Mouse (Mus musculus): ENCODE results near the gene Wdr54.

DNA sequence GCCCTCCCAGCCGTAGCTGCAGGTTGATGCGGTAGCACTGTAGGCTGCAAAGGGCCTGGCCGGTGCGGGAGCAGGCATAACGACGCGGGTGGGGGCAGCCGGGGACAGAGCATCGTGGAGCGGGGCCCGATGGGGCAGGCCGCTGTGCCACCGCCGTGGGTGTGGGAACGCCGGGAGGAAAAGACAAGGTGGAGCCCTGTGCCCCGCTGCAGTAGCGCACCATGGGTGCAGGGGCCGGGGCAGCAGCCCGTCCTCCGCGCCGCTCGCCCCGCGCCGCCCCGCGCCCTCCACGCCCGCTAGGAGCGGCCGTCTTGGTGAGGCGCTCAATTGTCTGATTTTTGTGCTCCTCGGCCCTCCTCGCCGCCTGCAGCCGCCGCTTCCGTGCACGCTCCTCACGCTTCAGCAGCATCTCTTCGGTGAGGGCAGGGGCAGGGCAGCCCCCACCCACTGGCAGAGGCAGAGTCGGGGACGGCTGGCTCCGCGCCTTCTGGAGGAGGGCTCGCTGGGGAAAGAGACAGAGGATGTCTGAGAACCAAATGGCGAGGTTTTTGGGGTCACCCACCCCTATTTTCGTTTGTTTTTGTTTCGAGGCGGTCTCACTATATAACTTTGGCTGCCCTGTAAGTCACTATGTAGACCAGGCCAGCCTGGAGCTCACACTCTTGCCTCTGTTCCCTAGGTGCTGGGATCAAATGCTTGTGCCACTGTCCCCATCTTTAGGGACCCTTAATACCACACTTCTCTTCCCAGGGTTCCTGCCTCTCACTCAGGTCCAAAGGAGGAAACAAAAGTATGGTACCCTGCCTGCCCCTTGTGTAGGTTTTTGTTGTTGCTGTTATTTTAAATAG is 34.1 kb downstream of the Wdr54 start:
- TF ChIP-seq CTCF (conservative IDR thresholded peaks at IDR 0.05 in 1 of 2, IDR thresholded peaks at IDR 0.05 in 1 of 2; ENCODE audit: low read depth in 2 of 2, low read length in 2 of 2) (no peak), TCF12 (IDR thresholded peaks at IDR 0.05; ENCODE audit: low read depth, low read length) (no peak), POLR2A (IDR thresholded peaks at IDR 0.05; ENCODE audit: low read depth, low read length) (no peak), EP300 (IDR thresholded peaks at IDR 0.05; ENCODE audit: low read length) (no peak), IRF4 (IDR thresholded peaks at IDR 0.05; ENCODE audit: low read depth, low read length) (no peak)

All from CH12.LX (cell line).